Mouse (Mus musculus): Measurements from ENCODE around the gene Ncf1.

Ncf1 gene

DNA sequence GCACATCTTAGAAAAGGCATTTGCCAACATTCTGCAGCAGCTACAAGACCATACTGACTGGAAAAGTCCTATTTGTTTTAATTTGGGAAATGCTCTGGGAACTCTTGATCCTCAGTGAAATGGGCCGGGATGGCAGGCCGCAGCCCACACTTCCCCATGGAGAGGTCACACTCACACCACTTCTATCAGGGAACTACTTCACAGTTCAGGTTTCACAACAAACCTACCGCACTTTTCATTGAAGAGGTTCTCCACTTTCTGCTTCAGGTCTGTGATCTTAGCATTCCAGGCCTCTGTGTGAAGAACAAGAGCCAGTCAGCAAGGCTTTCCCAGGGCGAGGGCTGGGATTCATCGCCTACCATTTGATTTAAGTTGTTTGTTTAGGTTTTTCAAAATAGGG is 15.5 kb upstream of the Ncf1 start:
- DNase-seq (ENCODE audit: low read depth, low spot score), result no peak

DNA sequence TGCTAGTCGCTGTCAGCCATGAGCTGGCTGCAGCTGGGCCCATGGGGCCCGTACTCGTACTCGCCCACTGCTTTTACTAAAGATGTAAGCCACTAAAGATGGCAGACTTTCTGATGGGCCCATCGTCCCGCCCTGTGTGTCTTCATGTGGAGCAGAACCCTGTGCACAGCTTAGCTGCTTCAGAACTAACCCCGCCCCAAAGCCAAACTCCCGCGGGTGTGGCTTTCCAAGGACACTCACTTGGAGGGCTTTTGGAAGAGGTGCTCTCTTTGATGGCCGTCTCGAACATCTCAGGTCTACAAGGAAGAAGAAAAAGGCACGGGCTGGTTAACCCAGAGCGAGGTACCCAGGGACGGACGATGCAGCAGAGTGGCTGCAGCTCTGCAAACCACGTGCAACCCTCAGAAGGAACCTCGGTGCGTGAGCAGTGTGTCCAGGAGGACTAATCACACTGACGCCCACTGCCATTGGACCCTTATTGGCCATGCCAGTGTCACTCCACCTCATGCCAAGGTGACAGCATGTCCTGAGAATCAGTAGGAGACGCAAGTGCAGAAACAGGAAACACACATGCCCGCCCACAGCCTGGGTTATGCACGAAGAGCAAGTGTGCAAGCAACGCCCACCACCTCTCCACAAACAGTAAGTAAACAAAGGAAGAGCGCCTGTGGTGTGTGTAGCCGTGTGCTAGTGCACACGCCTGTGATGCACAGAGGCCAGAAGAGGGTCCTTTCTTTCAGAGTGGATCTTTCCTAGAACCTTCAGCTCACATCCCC is 14.4 kb upstream of the Ncf1 start:
- DNase-seq (ENCODE audit: low read depth, low spot score), result peak; percentile 68

DNA sequence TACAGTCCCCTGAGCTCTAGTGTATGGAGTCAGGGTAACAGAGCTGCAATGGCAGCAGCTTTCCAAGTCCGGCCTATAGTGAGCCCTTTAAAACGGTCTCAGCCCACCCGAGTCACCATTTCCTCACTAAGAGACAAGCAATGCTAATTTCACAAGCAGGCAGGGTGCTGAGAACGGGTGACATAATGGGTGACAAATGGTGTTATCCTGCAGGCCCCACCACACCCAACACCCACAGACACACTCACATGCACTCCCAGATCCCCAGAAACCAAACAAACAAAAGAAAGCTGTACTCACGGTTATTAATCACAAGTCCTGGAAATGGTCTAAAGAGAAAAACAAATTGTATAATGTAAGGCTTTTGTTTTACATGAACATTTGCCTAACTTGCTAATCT is 12.4 kb upstream of the Ncf1 start:
- DNase-seq (ENCODE audit: low read depth, low spot score), result no peak

DNA sequence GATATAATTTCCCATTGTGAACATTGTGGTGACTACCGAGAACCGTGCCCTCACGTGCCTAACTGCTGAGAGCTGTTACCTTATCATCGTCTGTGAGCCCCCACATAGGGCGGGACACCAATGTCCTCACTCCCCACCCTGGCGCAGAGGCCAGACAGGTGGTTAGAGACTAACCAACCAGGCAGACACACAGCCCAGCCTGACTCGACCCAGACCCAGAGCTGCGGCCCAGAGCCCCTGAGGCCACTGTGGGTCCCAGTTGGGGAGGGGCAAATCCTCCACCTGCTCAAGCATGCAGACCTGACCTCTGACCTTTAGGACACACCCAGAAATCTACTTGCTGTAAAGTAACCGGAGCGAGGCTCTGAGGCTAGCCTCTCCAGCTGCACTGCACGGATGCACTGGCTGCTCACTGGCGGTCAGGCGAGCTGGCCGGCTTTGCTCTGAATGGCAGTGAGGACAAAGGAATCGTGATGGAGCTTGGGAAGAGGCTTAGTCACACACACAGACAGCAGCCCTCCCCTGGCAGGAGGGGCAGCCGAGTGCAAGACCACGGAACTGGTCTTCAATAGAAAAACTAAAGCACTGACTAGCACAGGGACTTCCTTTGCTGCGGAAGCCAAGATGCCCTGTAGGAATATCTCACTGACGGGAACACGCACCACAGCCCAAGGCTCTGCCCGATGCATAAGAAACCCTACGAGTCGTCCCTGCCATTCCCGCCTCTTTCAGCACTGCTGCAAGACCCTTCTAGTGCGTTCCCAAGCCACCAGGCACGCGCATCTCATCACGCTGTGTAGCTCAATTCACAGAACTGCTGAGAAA is 8.7 kb upstream of the Ncf1 start:
- DNase-seq (ENCODE audit: low read depth, low spot score), result no peak

DNA sequence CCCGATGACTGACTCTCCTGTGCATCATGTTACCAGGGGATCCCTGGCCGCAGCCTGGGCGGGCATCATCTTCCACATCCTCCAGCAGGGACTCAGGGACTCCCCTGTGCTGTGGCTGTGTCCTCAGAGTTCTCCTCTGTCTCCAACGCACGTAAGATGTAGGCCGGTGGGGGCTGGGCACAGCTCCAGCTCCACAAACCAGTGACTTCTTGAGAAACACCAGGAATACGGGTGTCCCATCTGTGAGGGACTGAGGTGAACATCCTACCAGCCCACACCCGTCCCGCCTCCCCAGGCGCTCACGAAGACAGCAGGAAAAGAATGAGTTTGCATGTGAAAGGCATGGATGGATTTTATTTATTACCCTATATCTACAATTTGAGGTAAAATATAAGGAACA is 8.1 kb upstream of the Ncf1 start:
- no peak for DNase-seq (ENCODE audit: low read depth, low spot score)

DNA sequence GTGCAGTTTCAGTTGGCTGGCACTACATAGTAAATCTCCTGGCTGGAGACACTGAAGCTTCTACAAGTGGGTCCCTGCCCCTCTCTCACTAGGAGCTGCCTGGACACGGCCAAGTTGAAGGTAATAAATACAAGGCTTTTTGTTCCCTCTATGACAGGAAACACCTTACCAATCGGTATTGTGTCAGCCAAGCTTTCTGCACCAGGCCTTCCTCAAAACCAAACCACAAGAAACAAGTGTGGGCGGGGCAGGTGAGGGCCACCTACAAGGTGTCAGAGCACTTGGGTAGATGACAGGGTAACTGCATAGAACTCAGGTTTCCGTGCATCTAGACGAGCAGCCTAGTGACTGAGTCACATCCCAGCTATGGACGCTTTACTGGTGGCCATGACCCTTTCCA is 7.4 kb upstream of the Ncf1 start:
- peak; percentile 91 for DNase-seq (ENCODE audit: low read depth, low spot score)

DNA sequence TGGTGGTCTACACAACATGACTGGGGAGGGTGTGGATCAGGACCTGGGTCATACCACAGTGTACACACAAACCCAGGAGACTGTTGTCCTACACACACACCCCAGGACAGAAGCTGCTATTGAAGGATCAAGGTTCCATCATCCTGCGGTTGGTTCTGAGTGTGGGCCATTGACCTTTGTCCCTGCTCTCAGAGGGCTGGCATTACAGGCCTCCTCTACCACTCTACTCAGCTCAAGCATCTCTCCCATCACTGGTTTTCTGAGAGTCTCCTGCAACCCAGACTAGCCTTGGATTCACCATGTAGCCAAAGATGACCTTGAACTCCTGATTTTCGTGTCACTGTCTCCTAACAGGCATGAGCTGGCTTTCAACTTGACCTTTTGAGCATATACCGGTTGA is 6.8 kb upstream of the Ncf1 start:
- DNase-seq (ENCODE audit: low read depth, low spot score), result no peak

DNA sequence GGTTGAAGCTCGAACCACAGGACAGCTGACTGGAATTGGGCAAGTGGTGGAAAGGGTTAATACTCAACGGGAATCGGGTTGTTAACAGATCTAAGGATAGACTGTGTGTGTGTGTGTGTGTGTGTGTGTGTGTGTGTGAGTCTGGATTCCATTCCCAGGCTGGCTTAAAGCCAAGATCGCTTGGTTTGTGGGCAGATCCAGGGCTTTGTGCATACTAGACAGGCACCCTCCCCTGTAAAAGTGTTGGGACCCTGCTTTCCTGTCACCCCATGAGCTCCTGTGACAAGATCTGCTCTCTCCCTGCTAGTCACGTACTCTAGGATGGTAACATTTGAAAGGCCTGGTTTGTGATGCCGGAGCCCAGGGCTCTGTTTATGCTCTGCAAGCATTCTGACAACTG is 5.7 kb upstream of the Ncf1 start:
- DNase-seq (ENCODE audit: low read depth, low spot score), result peak; percentile 27

DNA sequence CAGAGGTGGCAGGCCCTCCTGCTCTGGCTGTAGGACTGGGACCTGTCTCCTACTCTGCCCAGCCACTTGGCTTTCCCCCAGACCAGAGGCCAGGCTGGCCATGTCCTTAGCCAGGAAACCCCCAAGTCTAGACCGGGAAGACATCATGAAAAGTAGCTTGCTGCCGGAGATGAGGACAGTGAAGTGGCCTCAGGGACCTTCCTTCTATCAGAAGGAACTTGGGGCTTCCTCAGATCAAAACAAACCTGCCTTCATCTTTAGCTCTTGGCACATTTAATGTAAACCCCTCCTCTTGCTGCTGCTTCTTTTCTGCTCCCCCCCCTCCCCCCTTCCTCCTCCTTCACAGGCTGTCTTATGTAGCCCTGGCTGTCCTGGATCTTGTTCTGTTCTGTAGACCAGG is 4.8 kb upstream of the Ncf1 start:
- DNase-seq (ENCODE audit: low read depth, low spot score), result peak; percentile 72

DNA sequence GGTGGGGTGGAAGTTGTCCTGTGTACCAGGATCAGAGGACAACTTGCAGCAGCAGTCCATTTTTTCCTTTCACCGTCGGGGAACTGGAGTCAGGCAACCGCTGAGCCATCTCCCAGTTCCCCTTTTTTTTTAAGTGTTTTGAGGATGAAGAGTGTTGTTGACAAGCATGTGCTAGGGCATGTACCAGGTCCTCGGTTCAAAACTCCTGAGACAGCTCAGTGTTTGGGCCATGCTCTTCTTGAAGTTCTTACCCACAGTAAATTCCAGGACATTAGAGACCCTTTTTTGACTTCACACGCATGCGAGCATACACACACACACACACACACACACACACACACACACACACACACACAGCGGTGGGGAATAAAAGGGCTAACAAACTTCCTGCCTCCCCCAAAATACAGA is 3.8 kb upstream of the Ncf1 start:
- peak; percentile 40 for DNase-seq (ENCODE audit: low read depth, low spot score)

DNA sequence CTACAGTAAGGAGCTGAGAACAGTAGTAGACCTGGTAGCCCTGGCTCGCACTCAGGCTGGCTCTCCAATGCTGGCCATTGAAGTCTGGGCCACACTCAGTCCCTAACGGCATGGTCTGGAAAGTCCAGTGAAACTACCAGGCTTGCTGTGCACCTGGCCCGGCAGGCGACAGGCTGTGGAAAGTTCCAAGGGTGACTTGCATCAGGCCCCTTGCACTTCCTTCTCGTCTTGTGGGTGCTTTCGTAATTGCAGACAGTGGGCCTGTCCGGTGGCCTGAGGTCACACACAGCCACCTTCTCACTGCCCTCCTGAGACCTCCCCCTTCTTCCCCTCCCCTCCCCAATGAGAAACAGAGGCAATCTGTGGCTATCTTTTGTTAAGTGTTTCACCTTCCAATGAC is 3.1 kb upstream of the Ncf1 start:
- DNase-seq (ENCODE audit: low read depth, low spot score), result peak; percentile 65

DNA sequence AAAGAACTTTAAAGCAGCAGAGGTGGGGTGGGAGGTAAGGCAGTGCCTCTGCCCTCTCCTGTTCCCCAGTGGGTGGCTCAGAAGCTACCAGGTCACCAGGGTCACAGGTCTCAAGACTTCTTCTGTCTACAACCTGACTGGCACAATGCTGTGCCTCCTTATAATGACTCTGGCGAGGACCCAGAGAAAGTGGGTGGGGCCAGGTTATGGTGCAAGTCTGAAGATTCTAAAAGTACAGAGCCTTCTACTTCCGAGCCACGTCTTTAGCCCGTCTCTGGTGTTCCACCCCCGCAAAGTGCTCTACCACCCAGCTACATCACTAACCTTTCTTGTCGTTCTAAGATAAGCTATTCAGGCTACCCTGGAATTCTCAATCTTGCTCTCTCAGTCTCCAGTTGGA is 2.7 kb upstream of the Ncf1 start:
- DNase-seq (ENCODE audit: low read depth, low spot score), result peak; percentile 86

DNA sequence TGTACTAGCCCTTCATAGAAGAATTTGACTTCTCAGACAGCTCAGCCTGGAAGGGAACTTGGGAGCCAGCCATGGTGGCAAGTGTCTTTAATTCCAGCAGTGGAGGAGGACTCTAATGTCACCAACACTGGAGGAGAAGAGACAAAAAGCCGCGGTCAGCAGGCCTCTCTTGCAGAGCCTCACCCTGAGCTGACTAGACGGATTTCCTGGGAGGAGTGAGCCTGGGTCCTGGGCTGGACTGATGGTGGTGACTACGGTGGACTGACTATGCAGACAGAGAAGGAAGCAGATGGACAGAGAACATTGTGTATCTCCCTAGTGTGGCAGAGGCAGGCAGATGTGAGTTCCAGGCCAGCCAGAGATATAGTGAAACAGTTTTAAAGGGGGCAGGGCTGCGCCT is 2.0 kb upstream of the Ncf1 start:
- DNase-seq (ENCODE audit: low read depth, low spot score), result no peak

DNA sequence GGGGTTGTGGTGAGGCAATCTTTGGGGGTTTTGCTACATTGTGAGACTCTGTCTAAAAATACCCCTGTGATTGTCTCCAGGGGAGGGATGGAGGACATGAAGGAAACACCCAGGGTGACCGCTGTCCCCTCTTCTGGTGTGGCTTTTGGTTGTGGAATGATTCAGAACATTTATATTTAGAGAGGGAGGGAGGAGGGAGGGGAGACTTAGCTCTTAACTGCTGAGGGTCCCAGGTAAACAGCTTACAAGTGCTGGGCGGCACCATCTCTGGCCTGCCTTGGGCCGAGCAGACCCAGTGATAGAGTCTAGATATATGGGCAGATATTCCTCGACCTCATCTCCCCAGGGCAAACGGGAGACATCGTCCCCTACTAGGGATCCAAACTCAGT is 1.2 kb downstream of the Ncf1 start:
- DNase-seq (ENCODE audit: low read depth, low spot score), result no peak

DNA sequence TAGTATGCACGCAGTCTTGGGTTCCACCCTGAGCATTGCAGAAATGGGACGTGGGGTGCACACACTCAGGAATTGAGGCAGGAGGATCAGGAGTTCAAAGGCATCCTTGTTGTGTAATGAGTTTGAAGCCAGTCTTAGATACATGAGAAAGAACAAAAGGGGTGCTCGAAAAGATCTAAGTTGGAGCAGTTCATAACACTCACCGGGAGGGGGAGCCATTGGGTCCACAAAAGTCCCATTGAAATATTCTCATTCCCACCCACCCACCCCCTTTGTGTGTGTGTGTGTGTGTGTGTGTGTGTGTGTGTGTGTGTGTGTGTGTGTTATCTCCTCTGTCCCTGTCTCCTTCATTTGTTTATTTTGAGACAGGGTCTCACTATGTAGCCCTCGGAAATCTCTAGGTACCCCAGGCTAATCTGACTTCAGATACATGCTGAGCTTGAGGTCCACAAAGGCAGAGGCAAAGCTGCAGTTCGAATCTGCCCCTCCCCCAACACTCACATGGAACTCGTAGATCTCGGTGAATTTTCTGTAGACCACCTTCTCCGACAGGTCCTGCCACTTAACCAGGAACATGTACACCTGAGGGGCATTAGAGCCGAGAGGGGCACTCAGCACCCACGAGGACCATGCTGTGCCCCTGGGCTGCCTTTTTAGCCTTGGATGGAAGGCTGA is 1.7 kb downstream of the Ncf1 start:
- peak; percentile 83 for DNase-seq (ENCODE audit: low read depth, low spot score)

DNA sequence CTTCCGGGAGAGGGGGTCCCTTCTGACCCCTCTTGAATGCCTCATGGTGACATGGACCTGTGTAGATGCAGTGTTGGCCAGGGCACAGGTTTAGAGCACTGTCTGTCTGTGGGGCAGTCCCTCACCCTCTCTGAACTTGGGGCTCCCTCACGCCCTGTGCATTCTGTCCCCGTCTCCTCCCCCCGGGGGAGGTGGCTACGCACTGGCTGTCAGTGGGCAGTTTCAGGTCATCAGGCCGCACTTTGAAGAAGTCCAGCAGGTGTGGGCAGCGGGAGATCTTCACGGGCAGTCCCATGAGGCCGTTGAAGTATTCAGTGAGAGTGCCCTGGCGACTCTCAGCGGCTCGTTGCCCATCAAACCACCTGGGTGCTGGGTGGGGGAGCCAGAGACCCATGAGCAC is 2.5 kb downstream of the Ncf1 start:
- no peak for DNase-seq (ENCODE audit: low read depth, low spot score)

DNA sequence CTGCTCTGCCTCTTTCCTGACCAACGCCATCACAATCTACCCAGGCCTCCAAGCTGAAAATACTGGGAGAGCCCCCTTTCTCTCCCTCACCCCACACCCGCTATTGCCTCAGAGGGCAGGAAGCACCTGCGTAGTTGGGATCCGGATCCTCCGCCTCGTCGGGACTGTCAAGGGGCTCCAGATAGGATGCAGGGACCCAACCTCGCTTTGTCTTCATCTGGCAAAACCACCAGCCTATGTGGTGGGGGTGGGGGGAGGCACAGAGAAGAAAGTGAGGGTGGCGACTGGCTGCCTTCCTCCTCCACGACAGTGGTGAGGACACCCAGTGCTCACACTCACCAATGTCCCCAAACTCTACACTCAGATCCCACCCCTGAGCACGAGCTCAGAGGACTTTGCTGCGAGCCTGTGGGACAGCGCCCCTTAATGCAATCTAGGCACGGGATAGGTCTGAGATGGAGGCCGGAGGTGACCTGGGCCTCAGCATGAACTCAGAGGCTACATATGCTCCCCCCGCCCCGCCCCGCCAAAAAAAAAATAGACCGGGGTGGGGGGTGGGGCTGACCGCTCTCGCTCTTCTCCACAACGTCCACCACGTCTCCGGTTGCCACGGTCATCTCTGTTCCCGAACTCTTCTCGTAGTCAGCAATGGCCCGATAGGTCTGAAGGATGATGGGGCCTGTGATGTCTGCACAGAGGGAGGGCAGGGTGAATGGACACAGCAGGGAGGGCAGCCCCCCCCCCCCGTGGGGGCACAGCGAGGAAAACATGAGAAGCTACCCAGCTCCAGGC is 4.1 kb downstream of the Ncf1 start:
- no peak for DNase-seq (ENCODE audit: low read depth, low spot score)

DNA sequence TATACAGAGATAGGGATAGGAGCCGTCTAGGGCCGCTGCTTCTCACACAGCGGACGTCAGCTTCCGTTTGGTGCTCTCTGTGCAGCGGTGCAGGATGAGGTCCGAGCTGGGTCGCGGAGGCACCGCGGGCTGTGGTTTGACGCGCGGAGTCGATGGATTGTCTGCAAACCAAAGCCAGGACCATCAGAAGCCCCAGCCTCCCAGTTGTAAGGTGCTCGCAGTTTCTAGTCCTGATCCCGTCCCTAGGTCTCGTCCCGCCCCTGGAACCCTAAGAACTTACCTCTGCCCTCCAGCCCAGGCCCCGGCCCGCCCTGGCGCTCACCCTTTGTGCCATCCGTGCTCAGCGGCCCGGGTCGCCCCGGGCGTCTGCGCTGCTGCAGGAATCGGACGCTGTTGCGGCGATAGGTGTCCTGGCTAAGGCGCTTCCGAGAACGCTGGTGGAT is 7.7 kb downstream of the Ncf1 start:
- peak; percentile 31 for DNase-seq (ENCODE audit: low read depth, low spot score)

DNA sequence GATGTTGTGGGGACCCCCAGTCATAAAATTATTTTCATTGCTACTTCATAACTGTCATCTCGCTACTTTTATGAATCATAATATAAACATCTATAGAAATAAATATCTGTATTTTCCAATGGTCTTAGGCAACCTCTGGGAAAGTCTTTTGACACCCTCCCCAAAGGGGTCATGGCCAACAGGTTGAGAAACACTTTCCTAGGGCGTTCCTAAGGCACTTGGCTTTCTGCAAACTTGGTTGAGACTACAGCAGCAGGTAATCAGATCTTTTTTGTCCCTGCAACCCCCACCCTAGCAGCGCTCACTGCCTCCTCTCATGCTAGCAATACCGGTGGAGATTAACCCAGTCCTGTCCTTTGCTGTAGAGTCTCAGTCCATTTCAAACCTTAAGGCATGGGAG is 8.1 kb downstream of the Ncf1 start:
- DNase-seq (ENCODE audit: low read depth, low spot score), result no peak

DNA sequence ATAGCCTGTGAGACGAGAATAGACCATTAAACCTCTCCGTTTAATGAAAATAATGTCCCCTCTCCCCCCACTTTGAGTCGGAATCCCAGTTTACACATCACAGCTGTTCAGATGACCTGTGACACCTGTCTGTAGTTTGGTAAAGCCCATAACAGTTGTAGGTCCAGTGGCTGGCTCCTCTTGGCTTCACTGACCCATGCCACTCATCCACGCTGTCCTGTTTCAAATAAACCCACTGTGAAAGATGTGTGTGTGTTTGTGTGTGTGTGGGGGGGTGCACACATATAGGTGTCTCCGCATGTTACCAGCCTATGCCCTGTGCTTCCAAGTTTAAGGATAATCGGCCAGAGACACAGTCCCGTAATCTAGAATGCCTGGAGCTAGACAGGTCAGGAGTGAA is 11.5 kb downstream of the Ncf1 start:
- no peak for DNase-seq (ENCODE audit: low read depth, low spot score)

DNA sequence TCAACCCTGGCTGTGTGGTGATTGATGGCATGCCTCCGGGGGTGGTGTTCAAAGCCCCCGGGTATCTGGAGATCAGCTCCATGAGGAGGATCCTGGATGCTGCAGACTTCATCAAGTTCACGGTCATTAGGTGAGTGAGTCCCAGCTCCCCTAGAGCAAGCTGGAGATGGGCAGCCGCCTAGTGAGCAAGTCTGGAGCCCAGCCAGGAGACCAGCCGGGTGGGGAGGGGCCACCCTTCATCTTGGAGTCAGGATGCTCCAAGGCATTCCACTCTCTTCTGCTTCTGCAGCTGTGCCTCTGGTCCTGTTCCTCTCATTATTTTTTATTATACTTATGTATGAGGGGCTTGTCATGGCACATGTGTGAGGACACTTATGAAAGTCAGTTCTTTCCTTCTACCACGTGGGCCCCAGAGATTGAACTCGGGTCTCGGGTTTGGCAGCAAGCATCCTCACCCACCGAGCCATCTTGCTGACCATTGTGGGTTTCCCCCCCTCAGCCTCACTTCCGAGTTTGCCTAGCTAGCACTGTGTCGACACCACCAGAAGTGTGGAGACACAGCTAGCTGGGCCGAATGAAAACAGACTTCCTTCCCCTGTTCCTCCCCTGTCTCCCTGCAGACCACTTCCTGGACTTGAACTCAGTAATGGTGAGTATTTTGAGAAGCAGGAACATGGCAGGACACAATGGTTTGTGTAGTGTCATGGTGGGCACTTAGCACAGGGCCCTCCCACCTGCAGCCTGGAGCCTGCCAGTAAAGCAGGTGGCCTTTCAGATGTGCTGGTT is 15.2 kb downstream of the Ncf1 start:
- peak; percentile 26 for DNase-seq (ENCODE audit: low read depth, low spot score)
